Mouse (Mus musculus): ENCODE data around the gene Ndufb6.

DNA sequence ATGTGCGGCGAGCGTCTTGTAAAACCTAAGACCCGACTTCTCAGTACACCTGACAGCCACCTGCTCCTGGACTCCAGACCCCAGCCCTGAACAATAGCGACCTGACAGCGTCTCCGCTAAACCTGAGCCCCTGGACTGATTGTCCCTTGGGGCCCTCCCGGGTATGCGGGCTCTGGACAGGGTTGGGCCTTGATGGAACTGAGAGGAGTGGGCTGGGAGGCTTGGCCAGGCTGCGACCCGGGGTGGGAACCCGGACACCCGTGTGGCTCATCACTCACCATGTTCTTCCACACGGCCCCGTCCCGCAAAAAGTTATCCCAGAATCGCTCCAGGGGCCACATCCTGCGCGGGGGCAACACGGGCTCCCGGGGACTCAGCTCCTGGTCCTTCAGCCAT lies 343 bp downstream of the Ndufb6 start:
- TF ChIP-seq CTCF (conservative IDR thresholded peaks at IDR 0.05 in 1 of 2, IDR thresholded peaks at IDR 0.05 in 1 of 2; ENCODE audit: low read depth in 2 of 2, low read length in 2 of 2) = no peak
- no peak for TF ChIP-seq TBP (conservative IDR thresholded peaks at IDR 0.05; ENCODE audit: low read depth, low read length)
- no peak for TF ChIP-seq USF1 (IDR thresholded peaks at IDR 0.05; ENCODE audit: low read depth, low read length)
- TF ChIP-seq ZNF384 (IDR thresholded peaks at IDR 0.05; ENCODE audit: low read depth, low read length) = no peak
- TF ChIP-seq POLR2A (IDR thresholded peaks at IDR 0.05; ENCODE audit: low read depth, low read length) = no peak
- no peak for TF ChIP-seq JUN (IDR thresholded peaks at IDR 0.05; ENCODE audit: insufficient read depth, low read depth, low read length)
- TF ChIP-seq JUND (conservative IDR thresholded peaks at IDR 0.05; ENCODE audit: low read depth, low read length) = no peak
- no peak for TF ChIP-seq ETS1 (conservative IDR thresholded peaks at IDR 0.05; ENCODE audit: low read depth, low read length)
- no peak for TF ChIP-seq BHLHE40 (IDR thresholded peaks at IDR 0.05; ENCODE audit: low read depth, low read length)
- TF ChIP-seq EP300 (IDR thresholded peaks at IDR 0.05; ENCODE audit: low read length) = no peak
- no peak for TF ChIP-seq MEF2A (IDR thresholded peaks at IDR 0.05; ENCODE audit: borderline replicate concordance, low read depth, low read length)
- TF ChIP-seq ZKSCAN1 (IDR thresholded peaks at IDR 0.05; ENCODE audit: borderline replicate concordance, low read depth, low read length) = no peak
- no peak for TF ChIP-seq MAFK (IDR thresholded peaks at IDR 0.05; ENCODE audit: insufficient replicate concordance, low read length)

Data from CH12.LX (cell line).